Mouse (Mus musculus) myocyte (in vitro differentiated cells): ENCODE results near the gene Tbcel. TPM values are rescaled to one million over a fixed set of nuclear protein-coding genes. Genes with fewer than 3 reads are reported as not detected.

ENCODE experiments used
- H3K27me3 ChIP-seq: one replicate; pipeline ENCODE4 v1.6.1; 2011; ENCODE audit not compliant: control insufficient read depth, insufficient read depth, insufficient read length
- H3K36me3 ChIP-seq: one replicate; pipeline ENCODE4 v1.6.1; 2011; ENCODE audit not compliant: control insufficient read depth, insufficient read depth
- H3K4me2 ChIP-seq: one replicate; pipeline ENCODE4 v1.6.1; 2011; ENCODE audit warnings: low read depth, control low read depth
- H3K4me3 ChIP-seq: one replicate; pipeline ENCODE4 v1.5.1; 2011; ENCODE audit warnings: mild to moderate bottlenecking, control low read depth, moderate library complexity
- H3K79me2 ChIP-seq: one replicate; pipeline ENCODE4 v1.6.1; 2011; ENCODE audit not compliant: control insufficient read depth, insufficient read depth
- H3ac ChIP-seq: one replicate; pipeline ENCODE4 v1.6.1; 2011; ENCODE audit not compliant: control insufficient read depth, insufficient read length
- CEBPB ChIP-seq: IDR thresholded peaks from 2 replicates; pipeline ENCODE4 v1.6.1; 2011; ENCODE audit warnings: mild to moderate bottlenecking, moderate library complexity; ENCODE audit not compliant: poor library complexity, insufficient read depth, severe bottlenecking
- E2F4 ChIP-seq: IDR thresholded peaks from one replicate; pipeline ENCODE4 v1.6.1; 2011; ENCODE audit warnings: mild to moderate bottlenecking, control low read depth, moderate library complexity; ENCODE audit not compliant: insufficient read depth
- MAX ChIP-seq: IDR thresholded peaks from one replicate; pipeline ENCODE4 v1.6.1; 2011; ENCODE audit warnings: low read depth, mild to moderate bottlenecking, control low read depth
- MYOD1 ChIP-seq, 3 experiments: IDR thresholded peaks; one replicate each; pipeline ENCODE4 v1.6.1; 2011; ENCODE audit warnings: control low read depth in 2 of 3, low read depth in 2 of 3, mild to moderate bottlenecking in 2 of 3, moderate library complexity in 1 of 3; ENCODE audit not compliant: insufficient read length in 2 of 3, control insufficient read depth in 1 of 3
- MYOG ChIP-seq, 3 experiments: IDR thresholded peaks; one replicate each; pipeline ENCODE4 v1.6.1; 2011; ENCODE audit warnings: control low read depth in 2 of 3, low read depth in 2 of 3, mild to moderate bottlenecking in 2 of 3; ENCODE audit not compliant: insufficient read length in 2 of 3, control insufficient read depth in 1 of 3, insufficient read depth in 1 of 3
- POLR2A ChIP-seq: IDR thresholded peaks from one replicate; pipeline ENCODE4 v1.6.1; 2011; ENCODE audit warnings: low read depth, mild to moderate bottlenecking, control low read depth, moderate library complexity; ENCODE audit not compliant: insufficient read length
- POLR2AphosphoS2 ChIP-seq: IDR thresholded peaks from one replicate; pipeline ENCODE4 v1.6.1; 2011; ENCODE audit warnings: low read depth, control low read depth; ENCODE audit not compliant: insufficient read length
- REST ChIP-seq: IDR thresholded peaks from one replicate; pipeline ENCODE4 v1.6.1; 2011; ENCODE audit warnings: mild to moderate bottlenecking, control low read depth, moderate library complexity; ENCODE audit not compliant: insufficient read depth, insufficient read length
- SRF ChIP-seq: IDR thresholded peaks from one replicate; pipeline ENCODE4 v1.6.1; 2011; ENCODE audit warnings: low read depth; ENCODE audit not compliant: control insufficient read depth, insufficient read length
- TCF12 ChIP-seq: IDR thresholded peaks from one replicate; pipeline ENCODE4 v1.6.1; 2011; ENCODE audit warnings: mild to moderate bottlenecking, control low read depth; ENCODE audit not compliant: poor library complexity, insufficient read depth, severe bottlenecking
- TCF3 ChIP-seq: IDR thresholded peaks from one replicate; pipeline ENCODE4 v1.6.1; 2011; ENCODE audit warnings: low read depth, control low read depth; ENCODE audit not compliant: insufficient read length
- USF1 ChIP-seq: IDR thresholded peaks from one replicate; pipeline ENCODE4 v1.6.1; 2011; ENCODE audit warnings: low read depth, mild to moderate bottlenecking, control low read depth, moderate library complexity
- polyA plus RNA-seq: library from polyadenylated mRNA; unstranded; fragments of >200 nt; fragmentation: generic; extraction: Trizol; gene quantifications from one replicate; pipeline ENCODE4 v1.2.1, GENCODE M21; 2012; ENCODE audit warnings: missing spikeins

Tbcel gene
- polyA plus RNA-seq, 1 experiment = 7.9 TPM

DNA sequence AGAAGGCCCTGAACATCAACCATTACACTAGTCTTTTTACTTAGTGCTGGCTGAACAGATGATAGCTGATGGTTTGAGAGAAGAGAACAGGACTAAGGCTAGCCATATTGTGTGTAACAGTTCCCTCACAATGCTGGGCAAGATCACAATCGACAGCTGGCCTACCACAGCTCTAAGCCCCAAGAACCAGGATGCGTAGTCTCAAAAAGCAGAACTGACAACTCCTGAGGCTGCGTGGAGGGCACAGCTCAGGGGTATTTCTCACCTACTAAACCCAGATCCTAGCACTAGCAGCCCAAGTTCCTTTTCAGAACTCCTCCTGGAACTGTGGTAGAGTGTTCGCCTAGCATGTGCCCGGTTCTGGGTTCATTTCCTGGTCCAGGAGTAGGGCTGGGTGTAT is 39.2 kb downstream of the Tbcel start:
- H3K4me2 ChIP-seq = no peak overlapping the region
- no peak overlapping the region for H3K4me3 ChIP-seq
- no peaks in the 10 kb centered on the region for H3K27me3 ChIP-seq
- H3K79me2 ChIP-seq = peaks cover 27% of the 10 kb centered on the region
- H3ac ChIP-seq = no peak overlapping the region
- peaks cover 6% of the 10 kb centered on the region for H3K36me3 ChIP-seq
- TF ChIP-seq USF1 (no peak), REST (no peak), TCF3 (no peak), POLR2AphosphoS2 (no peak), MYOG (IDR thresholded peaks at IDR 0.05; ENCODE audit: control insufficient read depth in 1 of 3, insufficient read depth in 1 of 3, insufficient read length in 2 of 3, low read depth in 2 of 3) (no peak), POLR2A (no peak), SRF (no peak), E2F4 (no peak), TCF12 (no peak), MYOD1 (IDR thresholded peaks at IDR 0.05; ENCODE audit: control insufficient read depth in 1 of 3, insufficient read length in 2 of 3, low read depth in 2 of 3) (no peak), CEBPB (no peak), MAX (no peak)

DNA sequence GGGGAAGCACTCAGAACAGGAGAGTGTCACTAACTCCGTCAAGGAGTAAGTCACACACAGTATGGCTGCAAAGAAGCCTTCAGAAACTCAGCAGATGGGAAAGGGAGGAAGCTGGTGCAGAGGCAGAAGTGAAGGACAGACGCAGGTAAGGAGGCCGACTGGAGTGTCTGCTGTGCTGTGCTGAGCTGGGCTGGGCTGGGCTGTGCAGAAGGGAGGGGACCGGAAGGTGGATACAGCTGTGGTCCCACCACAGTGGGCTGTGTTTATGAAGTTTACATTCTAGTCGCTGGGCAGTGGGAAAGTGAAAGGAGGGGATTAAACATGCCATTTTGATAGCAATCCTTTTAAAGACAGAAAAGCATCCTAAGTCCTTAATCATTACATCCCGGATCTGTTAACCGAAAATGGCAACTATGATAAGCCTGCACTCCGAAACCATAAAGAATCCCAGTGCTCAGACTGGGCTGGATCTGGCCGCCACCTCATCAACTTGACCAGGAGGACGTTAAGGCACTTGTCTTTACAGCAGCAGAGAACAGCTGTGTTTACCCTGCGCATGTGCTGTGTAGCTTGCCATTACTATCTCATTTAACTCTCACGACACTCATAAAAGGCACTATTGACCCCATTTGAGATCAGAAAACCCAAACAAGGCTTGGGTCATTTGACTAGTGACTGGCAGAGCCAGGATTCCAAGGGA is 40.3 kb downstream of the Tbcel start:
- no peak overlapping the region for H3K4me3 ChIP-seq
- H3K27me3 ChIP-seq = no peaks in the 10 kb centered on the region

GRCm38 (mm10) chr9:42465661-42466091 is 41.9 kb downstream of the Tbcel start:
- Histone ChIP-seq H3K27me3 (no peaks in the 10 kb centered on the region), H3K36me3 (peaks cover 6% of the 10 kb centered on the region), H3ac (no peak overlapping the region), H3K4me2 (no peak overlapping the region), H3K79me2 (peaks cover 24% of the 10 kb centered on the region), H3K4me3 (no peak overlapping the region)
- TF ChIP-seq SRF (no peak), MYOG (IDR thresholded peaks at IDR 0.05; ENCODE audit: control insufficient read depth in 1 of 3, insufficient read depth in 1 of 3, insufficient read length in 2 of 3, low read depth in 2 of 3) (no peak), CEBPB (no peak), MYOD1 (IDR thresholded peaks at IDR 0.05; ENCODE audit: control insufficient read depth in 1 of 3, insufficient read length in 2 of 3, low read depth in 2 of 3) (no peak), TCF3 (no peak), USF1 (no peak)

More for the DNA sequence above, 40.3 kb downstream of the Tbcel start:
- Histone ChIP-seq H3K79me2 (peaks cover 31% of the 10 kb centered on the region), H3K4me2 (no peak overlapping the region), H3ac (no peak overlapping the region), H3K36me3 (peaks cover 6% of the 10 kb centered on the region)
- TF ChIP-seq TCF12 = no peak
- TF ChIP-seq POLR2A = no peak
- TF ChIP-seq E2F4 = no peak
- no peak for TF ChIP-seq TCF3
- no peak for TF ChIP-seq USF1
- TF ChIP-seq SRF = no peak
- TF ChIP-seq REST = no peak
- TF ChIP-seq MAX = no peak
- no peak for TF ChIP-seq POLR2AphosphoS2
- no peak for TF ChIP-seq CEBPB

GRCm38 (mm10) chr9:42464181-42464580 is 43.4 kb downstream of the Tbcel start:
- no peaks in the 10 kb centered on the region for H3K36me3 ChIP-seq
- H3K27me3 ChIP-seq = no peaks in the 10 kb centered on the region
- TF ChIP-seq TCF3 = no peak
- no peak for TF ChIP-seq CEBPB
- TF ChIP-seq MYOD1 (IDR thresholded peaks at IDR 0.05; ENCODE audit: control insufficient read depth in 1 of 3, insufficient read length in 2 of 3, low read depth in 2 of 3) = no peak
- no peak for TF ChIP-seq E2F4
- TF ChIP-seq USF1 = no peak
- H3K4me3 ChIP-seq = no peak overlapping the region
- peaks cover 20% of the 10 kb centered on the region for H3K79me2 ChIP-seq
- no peak overlapping the region for H3K4me2 ChIP-seq
- H3ac ChIP-seq = no peak overlapping the region

- H3K79me2 ChIP-seq = peaks cover 16% of the 10 kb centered on the region
- H3K27me3 ChIP-seq = no peaks in the 10 kb centered on the region
- H3ac ChIP-seq = no peak overlapping the region
- no peak for TF ChIP-seq CEBPB
- no peak for TF ChIP-seq POLR2AphosphoS2
- TF ChIP-seq USF1 = no peak
- no peak for TF ChIP-seq MYOG (IDR thresholded peaks at IDR 0.05; ENCODE audit: control insufficient read depth in 1 of 3, insufficient read depth in 1 of 3, insufficient read length in 2 of 3, low read depth in 2 of 3)
- TF ChIP-seq E2F4 = no peak
- no peak for TF ChIP-seq MAX
- TF ChIP-seq REST = no peak
- H3K4me2 ChIP-seq = no peak overlapping the region
- no peaks in the 10 kb centered on the region for H3K36me3 ChIP-seq
- H3K4me3 ChIP-seq = no peak overlapping the region
Measured at GRCm38 (mm10) chr9:42463220-42463989, 44.2 kb downstream of the Tbcel start.
